Mouse (Mus musculus): ENCODE data around the gene Cwc22. TPM values are rescaled to one million over a fixed set of nuclear protein-coding genes. Genes with fewer than 3 reads are reported as not detected.

Cwc22 gene
- polyA plus RNA-seq, 1 experiment from 2014 or later = 18.6 TPM

GRCm38 (mm10) chr2:77838688-77839087 is 107.5 kb downstream of the Cwc22 start:
- no peak overlapping the region for H3K9ac ChIP-seq (ENCODE audit: low read length)
- WGBS = 90% methylated on average over 1 of the region's 1 CpGs
- H3K4me1 ChIP-seq (ENCODE audit: control insufficient read depth, insufficient read depth, low read length) = no peaks in the 10 kb centered on the region; the same call in 1 of the 2 replicates

DNA sequence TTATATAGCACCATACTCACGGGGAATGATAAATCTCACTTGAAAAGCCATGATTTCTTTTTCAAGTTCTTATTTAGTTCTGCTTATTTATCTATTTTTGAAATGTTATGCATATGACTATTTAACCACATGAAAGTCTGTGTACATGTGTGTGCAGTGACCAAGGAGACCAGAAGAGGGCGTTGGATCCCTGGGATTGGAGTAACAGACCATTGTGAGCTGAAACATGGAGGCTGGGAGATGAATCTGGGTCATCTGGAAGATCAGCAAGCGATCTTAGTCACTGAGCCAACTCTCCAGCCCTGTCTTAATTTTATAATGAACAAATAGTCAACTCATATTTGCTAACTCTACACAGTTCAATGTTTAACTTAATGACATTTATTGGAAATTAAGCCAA is 110.4 kb downstream of the Cwc22 start:
- WGBS = 56% methylated on average over 3 of the region's 3 CpGs
- no peak overlapping the region for H3K4me3 ChIP-seq (ENCODE audit: low read length)
- ATAC-seq (replicated peaks; ENCODE audit: extremely low read depth, insufficient read depth, low FRiP score) = no peak
- no peak overlapping the region for H3K9ac ChIP-seq (ENCODE audit: low read length)
- H3K36me3 ChIP-seq (ENCODE audit: control insufficient read depth, insufficient read depth) = no peaks in the 10 kb centered on the region
- H3K4me2 ChIP-seq (ENCODE audit: low read depth, low read length) = no peak overlapping the region
- no peaks in the 10 kb centered on the region for H3K9me3 ChIP-seq (replicated peaks; ENCODE audit: control insufficient read depth, low read length)
- H3K27ac ChIP-seq (ENCODE audit: low read length) = no peak overlapping the region
- H3K27me3 ChIP-seq (ENCODE audit: control insufficient read depth, insufficient read depth, low read length) = no peaks in the 10 kb centered on the region
- no peaks in the 10 kb centered on the region for H3K4me1 ChIP-seq (ENCODE audit: control insufficient read depth, insufficient read depth, low read length)

More at GRCm38 (mm10) chr2:77838688-77839087, 107.5 kb downstream of the Cwc22 start:
- no peaks in the 10 kb centered on the region for H3K36me3 ChIP-seq (ENCODE audit: control insufficient read depth, insufficient read depth)
- H3K27me3 ChIP-seq (ENCODE audit: control insufficient read depth, insufficient read depth, low read length) = no peaks in the 10 kb centered on the region
- ATAC-seq (replicated peaks; ENCODE audit: extremely low read depth, insufficient read depth, low FRiP score) = no peak
- H3K4me3 ChIP-seq (ENCODE audit: low read length) = no peak overlapping the region
- H3K27ac ChIP-seq (ENCODE audit: low read length) = no peak overlapping the region
- no peak overlapping the region for H3K4me2 ChIP-seq (ENCODE audit: low read depth, low read length)
- no peaks in the 10 kb centered on the region for H3K9me3 ChIP-seq (replicated peaks; ENCODE audit: control insufficient read depth, low read length)

Other genes starting within 250 kb of the Cwc22 start
- gene Zfp385b, start 126.7 kb downstream of the Cwc22 start, polyA plus RNA-seq (2015; fragmentation: Nextera tagmentation; extraction: Ambion mirVana) = 3.8 and 4.0 TPM in 2 replicates

Measured in heart, embryonic 16.5 days (tissue).